Mouse (Mus musculus): ENCODE results near the gene Cenpt. TPM values are rescaled to one million over a fixed set of nuclear protein-coding genes. Genes with fewer than 3 reads are reported as not detected.

The Cenpt gene
- polyA plus RNA-seq, 1 experiment from 2014 or later, result 57.9 TPM

Other genes with a start within 250 kb of the Cenpt start
- gene Ripor1, start 248.0 kb downstream of the Cenpt start, polyA plus RNA-seq (2016; fragmentation: Nextera tagmentation; extraction: Ambion mirVana), result 13.9 and 14.4 TPM in 2 replicates
- gene Ctcf, start 216.7 kb downstream of the Cenpt start, polyA plus RNA-seq (2016; fragmentation: Nextera tagmentation; extraction: Ambion mirVana), result 146 and 150 TPM in 2 replicates
- gene Agrp, start 215.9 kb downstream of the Cenpt start, polyA plus RNA-seq (2016; fragmentation: Nextera tagmentation; extraction: Ambion mirVana), result 0.38 and 0.84 TPM in 2 replicates
- 0.71 and 1.1 TPM in 2 replicates for gene Carmil2, start 167.0 kb downstream of the Cenpt start, polyA plus RNA-seq (2016; fragmentation: Nextera tagmentation; extraction: Ambion mirVana)
- 75.9 and 77.1 TPM in 2 replicates for gene Acd, start 152.2 kb downstream of the Cenpt start, polyA plus RNA-seq (2016; fragmentation: Nextera tagmentation; extraction: Ambion mirVana)
- 22.7 and 22.8 TPM in 2 replicates for gene Pard6a, start 152.1 kb downstream of the Cenpt start, polyA plus RNA-seq (2016; fragmentation: Nextera tagmentation; extraction: Ambion mirVana)
- gene 4933405L10Rik, start 145.6 kb downstream of the Cenpt start, polyA plus RNA-seq (2016; fragmentation: Nextera tagmentation; extraction: Ambion mirVana), result 0.12 and 0.21 TPM in 2 replicates
- gene Enkd1, start 145.1 kb downstream of the Cenpt start, polyA plus RNA-seq (2016; fragmentation: Nextera tagmentation; extraction: Ambion mirVana), result 54.3 and 56.0 TPM in 2 replicates
- 32.7 and 38.3 TPM in 2 replicates for gene Gfod2, start 94.6 kb downstream of the Cenpt start, polyA plus RNA-seq (2016; fragmentation: Nextera tagmentation; extraction: Ambion mirVana)
- gene Ranbp10, start 25.9 kb downstream of the Cenpt start, polyA plus RNA-seq (2016; fragmentation: Nextera tagmentation; extraction: Ambion mirVana), result 9.5 and 11.1 TPM in 2 replicates
- gene Tsnaxip1, start 25.5 kb downstream of the Cenpt start, polyA plus RNA-seq (2016; fragmentation: Nextera tagmentation; extraction: Ambion mirVana), result 0.06 and 0.07 TPM in 2 replicates
- gene Thap11, start 1.9 kb upstream of the Cenpt start, polyA plus RNA-seq (2016; fragmentation: Nextera tagmentation; extraction: Ambion mirVana), result 80.2 and 81.3 TPM in 2 replicates
- gene Nutf2, start 7.3 kb upstream of the Cenpt start, polyA plus RNA-seq (2016; fragmentation: Nextera tagmentation; extraction: Ambion mirVana), result 394 and 447 TPM in 2 replicates
- gene Edc4, start 27.6 kb upstream of the Cenpt start, polyA plus RNA-seq (2016; fragmentation: Nextera tagmentation; extraction: Ambion mirVana), result 73.7 and 75.2 TPM in 2 replicates
- 0.33 and 0.65 TPM in 2 replicates for gene Nrn1l, start 40.3 kb upstream of the Cenpt start, polyA plus RNA-seq (2016; fragmentation: Nextera tagmentation; extraction: Ambion mirVana)
- gene Pskh1, start 47.2 kb upstream of the Cenpt start, polyA plus RNA-seq (2016; fragmentation: Nextera tagmentation; extraction: Ambion mirVana), result 29.6 and 29.9 TPM in 2 replicates
- gene Ctrl, start 80.6 kb upstream of the Cenpt start, polyA plus RNA-seq (2016; fragmentation: Nextera tagmentation; extraction: Ambion mirVana), result 1.5 and 2.1 TPM in 2 replicates
- 28.9 and 31.5 TPM in 2 replicates for gene Psmb10, start 85.2 kb upstream of the Cenpt start, polyA plus RNA-seq (2016; fragmentation: Nextera tagmentation; extraction: Ambion mirVana)
- gene Lcat, start 90.1 kb upstream of the Cenpt start, polyA plus RNA-seq (2016; fragmentation: Nextera tagmentation; extraction: Ambion mirVana), result 0.76 and 1.4 TPM in 2 replicates
- 14.9 and 17.8 TPM in 2 replicates for gene Slc12a4, start 112.8 kb upstream of the Cenpt start, polyA plus RNA-seq (2016; fragmentation: Nextera tagmentation; extraction: Ambion mirVana)
- gene Dpep3, start 126.2 kb upstream of the Cenpt start, polyA plus RNA-seq (2016; fragmentation: Nextera tagmentation; extraction: Ambion mirVana), result not detected in 2 replicates
- gene Dus2, start 138.1 kb upstream of the Cenpt start, polyA plus RNA-seq (2016; fragmentation: Nextera tagmentation; extraction: Ambion mirVana), result 19.4 and 20.5 TPM in 2 replicates
- not detected in 2 replicates for gene Dpep2nb, start 152.7 kb upstream of the Cenpt start, polyA plus RNA-seq (2016; fragmentation: Nextera tagmentation; extraction: Ambion mirVana)
- gene Ddx28, start 158.6 kb upstream of the Cenpt start, polyA plus RNA-seq (2016; fragmentation: Nextera tagmentation; extraction: Ambion mirVana), result 24.0 and 24.7 TPM in 2 replicates
- gene Nfatc3, start 205.6 kb upstream of the Cenpt start, polyA plus RNA-seq (2016; fragmentation: Nextera tagmentation; extraction: Ambion mirVana), result 6.6 TPM in 2 replicates

All from forebrain, embryonic 10.5 days (tissue).